Comparison of ENCODE assay signal across 7 mouse cellular contexts in genomic region chr5:125339851-125340531, GRCm38 (mm10). TPM values are rescaled to one million over a fixed set of nuclear protein-coding genes. Genes with fewer than 3 reads are reported as not detected.
DNase-seq lines count a peak whose midpoint lies in the region; ATAC-seq and TF ChIP-seq lines count a peak whose summit lies in the region.

No protein-coding gene starts in this region.

- peaks cover 36% of the 10 kb centered on the region for H3K4me1 ChIP-seq in forebrain, embryonic 12.5 days
- peaks cover 12% of the 10 kb centered on the region for H3K4me1 ChIP-seq in hindbrain, postnatal 0 days (ENCODE audit: insufficient read depth, low read length)
- H3K4me1 ChIP-seq in liver, embryonic 12.5 days: peaks cover 59% of the 10 kb centered on the region
- no peaks in the 10 kb centered on the region; the same call in 1 of the 2 replicates for H3K4me1 ChIP-seq in neural tube, embryonic 14.5 days (ENCODE audit: control insufficient read depth, insufficient read depth, low read length)

- H3K9ac ChIP-seq in forebrain, embryonic 12.5 days: peak overlapping the region; percentile 63
- H3K9ac ChIP-seq in hindbrain, postnatal 0 days (replicated peaks; ENCODE audit: low read length): peak overlapping the region; percentile 77
- H3K9ac ChIP-seq in liver, embryonic 12.5 days: peak overlapping the region; percentile 87
- H3K9ac ChIP-seq in neural tube, embryonic 14.5 days (replicated peaks; ENCODE audit: low read depth, low read length): peak overlapping the region; percentile 64

- ATAC-seq in forebrain, embryonic 12.5 days (ENCODE audit: low FRiP score): peak; percentile 34
- peak; percentile 36 for ATAC-seq in hindbrain, postnatal 0 days
- ATAC-seq in liver, embryonic 12.5 days: peak; percentile 14
- ATAC-seq in neural tube, embryonic 14.5 days (ENCODE audit: low read depth): no peak; the same call in 1 of the 2 replicates

- no peak for TF ChIP-seq CTCF in hindbrain, postnatal 0 days (IDR thresholded peaks at IDR 0.05; ENCODE audit: low read depth)

- peaks cover 10% of the 10 kb centered on the region for H3K27me3 ChIP-seq in forebrain, embryonic 12.5 days
- no peaks in the 10 kb centered on the region for H3K27me3 ChIP-seq in hindbrain, postnatal 0 days (ENCODE audit: insufficient read depth, low read length)
- no peaks in the 10 kb centered on the region for H3K27me3 ChIP-seq in liver, embryonic 12.5 days (replicated peaks)
- peaks cover 8% of the 10 kb centered on the region; the same call in 1 of the 2 replicates for H3K27me3 ChIP-seq in neural tube, embryonic 14.5 days (ENCODE audit: control insufficient read depth, insufficient read depth, low read length)

- 0 out of 2 replicates have a peak overlapping the region, but pooled peaks have one; percentile 31 for H3K27ac ChIP-seq in forebrain, embryonic 12.5 days
- peak overlapping the region; percentile 52 for H3K27ac ChIP-seq in hindbrain, postnatal 0 days
- H3K27ac ChIP-seq in liver, embryonic 12.5 days: peak overlapping the region; percentile 97
- no peak overlapping the region for H3K27ac ChIP-seq in neural tube, embryonic 14.5 days (ENCODE audit: low read depth, low read length)

- H3K36me3 ChIP-seq in forebrain, embryonic 12.5 days (replicated peaks): no peaks in the 10 kb centered on the region
- H3K36me3 ChIP-seq in hindbrain, postnatal 0 days (ENCODE audit: insufficient read depth, low read length): no peaks in the 10 kb centered on the region
- peaks cover 27% of the 10 kb centered on the region for H3K36me3 ChIP-seq in liver, embryonic 12.5 days
- H3K36me3 ChIP-seq in neural tube, embryonic 14.5 days (ENCODE audit: control insufficient read depth, insufficient read depth, low read length): no peaks in the 10 kb centered on the region

- peak; percentile 12 for DNase-seq in CD4-positive helper T cell, adult 2 months (ENCODE audit: low read depth, low spot score)
- DNase-seq in Muller cell, postnatal 12 days (ENCODE audit: inconsistent ontology term): peak; percentile 45
- no peak for DNase-seq in hindbrain, postnatal 0 days (ENCODE audit: low spot score)
- DNase-seq in adrenal gland, adult 8-10 months: no peak

- peak overlapping the region; percentile 95 for H3K4me2 ChIP-seq in forebrain, embryonic 12.5 days
- peak overlapping the region; percentile 98 for H3K4me2 ChIP-seq in hindbrain, postnatal 0 days (ENCODE audit: low read depth, low read length)
- peak overlapping the region; percentile 94 for H3K4me2 ChIP-seq in liver, embryonic 12.5 days
- peak overlapping the region; percentile 73 for H3K4me2 ChIP-seq in neural tube, embryonic 14.5 days (ENCODE audit: low read depth, low read length)

- H3K9me3 ChIP-seq in forebrain, embryonic 12.5 days: no peaks in the 10 kb centered on the region
- H3K9me3 ChIP-seq in hindbrain, postnatal 0 days (ENCODE audit: low read length): no peaks in the 10 kb centered on the region
- no peaks in the 10 kb centered on the region for H3K9me3 ChIP-seq in liver, embryonic 12.5 days (replicated peaks)
- H3K9me3 ChIP-seq in neural tube, embryonic 14.5 days (ENCODE audit: control insufficient read depth, low read length): no peaks in the 10 kb centered on the region

- peak overlapping the region; percentile 63 for H3K4me3 ChIP-seq in forebrain, embryonic 12.5 days (replicated peaks)
- H3K4me3 ChIP-seq in hindbrain, postnatal 0 days (ENCODE audit: low read length): peak overlapping the region; percentile 77
- peak overlapping the region; percentile 86 for H3K4me3 ChIP-seq in liver, embryonic 12.5 days
- peak overlapping the region; percentile 64 for H3K4me3 ChIP-seq in neural tube, embryonic 14.5 days (ENCODE audit: low read depth, low read length)

- 2% methylated on average over 25 of the region's 25 CpGs for WGBS in forebrain, embryonic 12.5 days
- WGBS in hindbrain, postnatal 0 days: 2% methylated on average over 25 of the region's 25 CpGs
- 1% methylated on average over 25 of the region's 25 CpGs for WGBS in liver, embryonic 12.5 days (ENCODE audit: insufficient replicate concordance)
- WGBS in neural tube, embryonic 14.5 days: 2% methylated on average over 25 of the region's 25 CpGs

RNA-seq across cellular contexts. Expression of gene Scarb1, which starts 0.9 kb away (rescaled TPM):
- 31.5 and 38.7 TPM in 2 replicates for polyA plus RNA-seq in forebrain, embryonic 12.5 days (2016; fragmentation: Nextera tagmentation; extraction: Ambion mirVana)
- 70.3 and 71.7 TPM in 2 replicates for total RNA-seq in hindbrain, postnatal 0 days (2014; rRNA removed)
- polyA plus RNA-seq in hindbrain, postnatal 0 days (2015; fragmentation: Nextera tagmentation; extraction: Ambion mirVana): 53.9 and 56.1 TPM in 2 replicates
- polyA plus RNA-seq in liver, embryonic 12.5 days (2016; fragmentation: Nextera tagmentation; extraction: Ambion mirVana): 87.1 and 88.8 TPM in 2 replicates
- polyA plus RNA-seq in neural tube, embryonic 14.5 days (2014; fragmentation: Nextera tagmentation; extraction: Ambion mirVana): 33.7 and 36.9 TPM in 2 replicates
- total RNA-seq in adrenal gland, adult 8-10 months (2022): 1,000 to 10,000 TPM; 1,640 to 3,396 (median 2,408) TPM

RNA-seq across cellular contexts. Expression of gene Gm10382, which starts 49.1 kb away (rescaled TPM):
- 0.91 and 0.97 TPM in 2 replicates for polyA plus RNA-seq in forebrain, embryonic 12.5 days (2016; fragmentation: Nextera tagmentation; extraction: Ambion mirVana)
- 1.3 TPM in 1 of 2 replicates, not detected in the other for total RNA-seq in hindbrain, postnatal 0 days (2014; rRNA removed)
- 0.48 and 0.66 TPM in 2 replicates for polyA plus RNA-seq in hindbrain, postnatal 0 days (2015; fragmentation: Nextera tagmentation; extraction: Ambion mirVana)
- polyA plus RNA-seq in liver, embryonic 12.5 days (2016; fragmentation: Nextera tagmentation; extraction: Ambion mirVana): 0.38 and 0.66 TPM in 2 replicates
- polyA plus RNA-seq in neural tube, embryonic 14.5 days (2014; fragmentation: Nextera tagmentation; extraction: Ambion mirVana): 0.28 and 0.50 TPM in 2 replicates
- under 1 TPM in 3 of 4 experiments, not detected in 1; 0.41 to 0.48 (median 0.45) TPM for total RNA-seq in adrenal gland, adult 8-10 months (2022)

RNA-seq across cellular contexts. Expression of gene Ubc, which starts 50.0 kb away (rescaled TPM):
- 1,113 and 1,114 TPM in 2 replicates for polyA plus RNA-seq in forebrain, embryonic 12.5 days (2016; fragmentation: Nextera tagmentation; extraction: Ambion mirVana)
- 911 and 1,042 TPM in 2 replicates for total RNA-seq in hindbrain, postnatal 0 days (2014; rRNA removed)
- 1,155 and 1,219 TPM in 2 replicates for polyA plus RNA-seq in hindbrain, postnatal 0 days (2015; fragmentation: Nextera tagmentation; extraction: Ambion mirVana)
- polyA plus RNA-seq in liver, embryonic 12.5 days (2016; fragmentation: Nextera tagmentation; extraction: Ambion mirVana): 657 and 673 TPM in 2 replicates
- 1,368 and 1,388 TPM in 2 replicates for polyA plus RNA-seq in neural tube, embryonic 14.5 days (2014; fragmentation: Nextera tagmentation; extraction: Ambion mirVana)
- 1,000 to 10,000 TPM; 1,164 to 1,564 (median 1,502) TPM for total RNA-seq in adrenal gland, adult 8-10 months (2022)

Comparison
In these comparisons a context has a peak if more than half of its experiments do, and no peak if none do; other contexts are left out.
1. DNase-seq: peak in CD4-positive helper T cell, adult 2 months (single experiment) and Muller cell, postnatal 12 days (single experiment); none in hindbrain, postnatal 0 days (single experiment) and adrenal gland, adult 8-10 months (single experiment).
2. Peak in every context shown above with its lines, with median percentiles within 50 percentile points of each other: H3K4me2 ChIP-seq, H3K4me3 ChIP-seq and H3K9ac ChIP-seq.